Mouse (Mus musculus) right cerebral cortex, adult 18-20 months (tissue): ENCODE measurements around the gene Rxfp1.

Experiments
- DNase-seq: peaks from one replicate; pipeline ENCODE4 v3.0.0; 2022; ENCODE audit warnings: mixed read lengths

Gene Rxfp1

GRCm38 (mm10) chr3:79670556-79670955 lies 67.1 kb downstream of the Rxfp1 start:
- DNase-seq, result no peak

- peak; percentile 69 for DNase-seq
These were observed 72.8 kb downstream of the Rxfp1 start for GRCm38 (mm10) chr3:79664787-79665408.

- DNase-seq, result no peak
These were observed 81.0 kb downstream of the Rxfp1 start for GRCm38 (mm10) chr3:79656682-79657081.

- DNase-seq, result no peak
These were observed 85.6 kb downstream of the Rxfp1 start for GRCm38 (mm10) chr3:79652129-79652528.

GRCm38 (mm10) chr3:79629416-79629730 lies 108.3 kb downstream of the Rxfp1 start, which contains the start of gene Etfdh:
Gene Etfdh (minus strand): TSS chr3:79629500.
- peak; percentile 47 for DNase-seq

GRCm38 (mm10) chr3:79628561-79629415 lies 108.9 kb downstream of the Rxfp1 start, which contains the start of gene 4930579G24Rik:
Gene 4930579G24Rik (plus strand): TSS chr3:79629079.
- DNase-seq, result peak; percentile 99

- no peak for DNase-seq
These were observed 109.5 kb downstream of the Rxfp1 start for GRCm38 (mm10) chr3:79628182-79628560.

- no peak for DNase-seq
These were observed 110.0 kb downstream of the Rxfp1 start for GRCm38 (mm10) chr3:79627484-79628181.

- DNase-seq, result no peak
These were observed 127.8 kb downstream of the Rxfp1 start for GRCm38 (mm10) chr3:79609886-79610285.

- DNase-seq, result no peak
These were observed 142.2 kb downstream of the Rxfp1 start for GRCm38 (mm10) chr3:79595468-79595867.

- DNase-seq, result no peak
These were observed 145.7 kb downstream of the Rxfp1 start for GRCm38 (mm10) chr3:79591793-79592471.
